Mouse (Mus musculus) thymus, postnatal 10 days (tissue): Measurements from ENCODE around the gene Smok2a.
"Not testable (repeated sequence)": the region's sequence is repeated elsewhere in the genome, so short reads cannot be mapped to it uniquely, and the experiment has no call there.

Experiments used
- DNase-seq, 2 experiments: peaks; one replicate each; pipeline ENCODE4 v3.0.0; 2021; ENCODE audit warnings: low spot score in 2 of 2

Gene Smok2a

GRCm38 (mm10) chr17:13214169-13214568 is 6.8 kb upstream of the Smok2a start:
- DNase-seq: no peak

- no peak for DNase-seq
Observed at GRCm38 (mm10) chr17:13215595-13215994, 5.4 kb upstream of the Smok2a start.

- not testable (repeated sequence) for DNase-seq
Observed at GRCm38 (mm10) chr17:13221921-13222320, 933 bp downstream of the Smok2a start.

GRCm38 (mm10) chr17:13229957-13230356 is 9.0 kb downstream of the Smok2a start, which contains the start of gene Smok2b:
TSS of gene Smok2b (plus strand) at chr17:13230257.
- DNase-seq: not testable (repeated sequence)

- DNase-seq: not testable (repeated sequence)
Observed at GRCm38 (mm10) chr17:13239461-13239860, 18.5 kb downstream of the Smok2a start.

GRCm38 (mm10) chr17:13240807-13241727 is 20.1 kb downstream of the Smok2a start:
- DNase-seq: not testable (repeated sequence)

- DNase-seq: not testable (repeated sequence)
Observed at GRCm38 (mm10) chr17:13254786-13255185, 33.8 kb downstream of the Smok2a start.
